Mouse (Mus musculus): Measurements from ENCODE around the gene Lpp.

DNA sequence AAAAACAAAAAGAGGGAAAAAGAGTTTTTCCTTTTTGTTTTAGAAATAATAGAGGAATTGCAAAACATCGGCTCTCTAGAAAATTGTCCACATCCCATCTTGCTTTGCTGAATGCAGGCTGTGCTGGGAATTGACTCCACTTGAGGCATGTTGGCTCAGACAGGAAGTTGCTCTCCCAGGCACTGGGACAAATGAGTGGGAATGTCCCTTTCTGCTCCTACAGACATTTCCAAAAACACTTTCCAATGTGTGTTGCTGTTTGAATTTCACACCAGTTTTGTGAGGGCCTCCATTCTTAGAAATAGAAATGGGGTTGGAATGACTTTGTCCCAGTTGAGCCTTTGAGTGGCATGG is 116.5 kb downstream of the Lpp start:
- TF ChIP-seq NELFE (IDR thresholded peaks at IDR 0.05; ENCODE audit: low read depth, low read length) (no peak), CTCF (conservative IDR thresholded peaks at IDR 0.05 in 1 of 2, IDR thresholded peaks at IDR 0.05 in 1 of 2; ENCODE audit: low read depth in 2 of 2, low read length in 2 of 2) (no peak), POLR2A (IDR thresholded peaks at IDR 0.05; ENCODE audit: low read depth, low read length) (no peak), EP300 (IDR thresholded peaks at IDR 0.05; ENCODE audit: low read length) (no peak), MAX (IDR thresholded peaks at IDR 0.05; ENCODE audit: low read length) (no peak), ZC3H11A (IDR thresholded peaks at IDR 0.05; ENCODE audit: low read depth, low read length) (no peak), ZNF384 (IDR thresholded peaks at IDR 0.05; ENCODE audit: low read depth, low read length) (no peak), ZKSCAN1 (IDR thresholded peaks at IDR 0.05; ENCODE audit: borderline replicate concordance, low read depth, low read length) (no peak), JUND (conservative IDR thresholded peaks at IDR 0.05; ENCODE audit: low read depth, low read length) (no peak), MAFK (IDR thresholded peaks at IDR 0.05; ENCODE audit: insufficient replicate concordance, low read length) (no peak), USF2 (conservative IDR thresholded peaks at IDR 0.05; ENCODE audit: low read depth, low read length) (no peak), ZMIZ1 (IDR thresholded peaks at IDR 0.05; ENCODE audit: low read depth, low read length) (no peak)

Data from CH12.LX (cell line).